Comparison of ENCODE assay signal across 41 mouse cellular contexts in genomic region chr14:34078293-34078692, GRCm38 (mm10). TPM values are rescaled to one million over a fixed set of nuclear protein-coding genes. Genes with fewer than 3 reads are reported as not detected.
"Had no signal": no experiment of that assay in that cellular context is flagged by ENCODE, and none has a peak within 500 bp of the region (broad histone marks: within the 10 kb centered on the region; RNA-seq: fewer than 3 reads in every experiment).

No protein-coding gene starts in this region.

- H3K4me1 ChIP-seq: hindbrain, embryonic 15.5 days; limb, embryonic 13.5 days; liver, embryonic 13.5 days had no signal

- ATAC-seq: forebrain, postnatal 0 days; hindbrain, postnatal 0 days; intestine, embryonic 16.5 days had no signal

- H3K9me3 ChIP-seq: heart, embryonic 10.5 days; heart, embryonic 13.5 days; hindbrain, embryonic 13.5 days; hindbrain, embryonic 15.5 days; kidney, embryonic 15.5 days; limb, embryonic 13.5 days; limb, embryonic 15.5 days; liver, embryonic 13.5 days had no signal

- H3K27me3 ChIP-seq: hindbrain, embryonic 13.5 days; hindbrain, embryonic 15.5 days; kidney, embryonic 15.5 days; limb, embryonic 15.5 days; liver, embryonic 13.5 days had no signal

- H3K27ac ChIP-seq: heart, adult 2 months; heart, embryonic 10.5 days; heart, embryonic 13.5 days; hindbrain, embryonic 13.5 days; hindbrain, embryonic 15.5 days; hindbrain, postnatal 0 days; kidney, embryonic 15.5 days; kidney, postnatal 0 days; limb, embryonic 13.5 days; limb, embryonic 15.5 days; liver, embryonic 13.5 days had no signal

- H3K4me3 ChIP-seq: heart, adult 2 months; heart, embryonic 10.5 days; heart, embryonic 13.5 days; hindbrain, embryonic 13.5 days; hindbrain, embryonic 15.5 days; kidney, embryonic 15.5 days; limb, embryonic 13.5 days; limb, embryonic 15.5 days; liver, embryonic 13.5 days had no signal

- H3K9ac ChIP-seq: forebrain, postnatal 0 days; heart, embryonic 13.5 days; hindbrain, embryonic 13.5 days; hindbrain, embryonic 15.5 days; kidney, embryonic 15.5 days; limb, embryonic 13.5 days; limb, embryonic 15.5 days; liver, embryonic 13.5 days had no signal

- H3K4me2 ChIP-seq: heart, embryonic 13.5 days; hindbrain, embryonic 13.5 days; hindbrain, embryonic 15.5 days; kidney, embryonic 15.5 days; limb, embryonic 13.5 days; limb, embryonic 15.5 days; liver, embryonic 13.5 days had no signal

- DNase-seq: forebrain, postnatal 0 days; gastrocnemius, postnatal 14 days; gastrocnemius, postnatal 36 days; heart, adult 11 months; heart, adult 2 months; heart, postnatal 14 days; heart, postnatal 36 days; kidney, adult 11 months; kidney, adult 2 months; kidney, adult 9 months; kidney, postnatal 14 days; kidney, postnatal 36 days; layer of hippocampus, adult 9-11 months; layer of hippocampus, postnatal 36 days; left cerebral cortex, postnatal 4 days; liver, embryonic 13.5 days had no signal

- H3K36me3 ChIP-seq: heart, embryonic 10.5 days; heart, embryonic 13.5 days; hindbrain, embryonic 13.5 days; hindbrain, embryonic 15.5 days; kidney, embryonic 15.5 days; limb, embryonic 13.5 days; limb, embryonic 15.5 days; liver, embryonic 13.5 days had no signal

RNA-seq across cellular contexts. Expression of gene Anxa8, which starts 7.5 kb away (rescaled TPM):
- total RNA-seq: hematopoietic stem cell, adult 5-6 weeks; hindbrain, postnatal 0 days had no signal
- polyA plus RNA-seq: hindbrain, embryonic 13.5 days had no signal

RNA-seq across cellular contexts. Expression of gene A630023A22Rik, which starts 24.3 kb away (rescaled TPM):
- total RNA-seq: forebrain, postnatal 0 days; gastrocnemius, adult 18-20 months; gastrocnemius, adult 8-10 months; gastrocnemius, postnatal 14 days; gastrocnemius, postnatal 36 days; heart, adult 2 months; heart, postnatal 14 days; heart, postnatal 36 days; hematopoietic stem cell, adult 5-6 weeks; layer of hippocampus, adult 18-20 months; layer of hippocampus, adult 8-10 months; layer of hippocampus, postnatal 14 days; layer of hippocampus, postnatal 36 days; left cerebral cortex, adult 18-20 months; left cerebral cortex, adult 8-10 months; left cerebral cortex, postnatal 10 days; left cerebral cortex, postnatal 25 days; left cerebral cortex, postnatal 4 days had no signal
- polyA plus RNA-seq: forebrain, postnatal 0 days; heart, adult 2 months; heart, embryonic 10.5 days; heart, embryonic 13.5 days; heart, postnatal 0 days; hindbrain, embryonic 11.5 days; hindbrain, embryonic 13.5 days; hindbrain, embryonic 15.5 days; hindbrain, postnatal 0 days; kidney, adult 2 months; kidney, postnatal 0 days; large intestine, adult 2 months; limb, embryonic 11.5 days; liver, embryonic 13.5 days had no signal

RNA-seq across cellular contexts. Expression of gene Antxrl, which starts 25.8 kb away (rescaled TPM):
- total RNA-seq: forebrain, postnatal 0 days; gastrocnemius, adult 18-20 months; gastrocnemius, adult 8-10 months; gastrocnemius, postnatal 14 days; gastrocnemius, postnatal 36 days; heart, adult 2 months; heart, postnatal 14 days; heart, postnatal 36 days; hematopoietic stem cell, adult 5-6 weeks; hindbrain, postnatal 0 days; layer of hippocampus, adult 18-20 months; layer of hippocampus, adult 8-10 months; layer of hippocampus, postnatal 14 days; layer of hippocampus, postnatal 36 days; left cerebral cortex, adult 18-20 months; left cerebral cortex, adult 8-10 months; left cerebral cortex, postnatal 10 days; left cerebral cortex, postnatal 25 days; left cerebral cortex, postnatal 4 days had no signal
- polyA plus RNA-seq: forebrain, postnatal 0 days; heart, embryonic 10.5 days; heart, embryonic 13.5 days; heart, postnatal 0 days; hindbrain, embryonic 11.5 days; hindbrain, embryonic 13.5 days; hindbrain, embryonic 15.5 days; hindbrain, postnatal 0 days; intestine, embryonic 14.5 days; intestine, embryonic 16.5 days; kidney, adult 2 months; kidney, embryonic 15.5 days; kidney, postnatal 0 days; large intestine, adult 2 months; limb, embryonic 11.5 days; limb, embryonic 13.5 days; limb, embryonic 15.5 days; liver, embryonic 13.5 days had no signal
